Mouse (Mus musculus) MEL (cell line): Measurements from ENCODE around the gene Fas. TPM values are rescaled to one million over a fixed set of nuclear protein-coding genes. Genes with fewer than 3 reads are reported as not detected.

ENCODE experiments used
- DNase-seq: peaks from one replicate; pipeline ENCODE4 v3.0.0; 2011; ENCODE audit warnings: low read depth, low spot score
- H3K27ac ChIP-seq: 2 replicates; pipeline ENCODE4 v1.5.1; 2012; ENCODE audit warnings: low read depth, mild to moderate bottlenecking, control low read depth, low read length, moderate library complexity; ENCODE audit not compliant: control insufficient read depth
- H3K27me3 ChIP-seq, 2 experiments: fragments of 150-350 bp in 1 of 2; sonication (generic) in 1 of 2; 2 replicates each; pipeline ENCODE4 v1.6.1; 2012; ENCODE audit warnings: low read length in 2 of 2, mild to moderate bottlenecking in 2 of 2, improper control_type of control experiment in 1 of 2, moderate library complexity in 1 of 2; ENCODE audit not compliant: insufficient read depth in 2 of 2, control insufficient read depth in 1 of 2
- H3K36me3 ChIP-seq, 2 experiments: 2 replicates each; pipeline ENCODE4 v1.6.1; 2012 to 2014; ENCODE audit warnings: low read length in 2 of 2, improper control_type of control experiment in 1 of 2, inconsistent platforms in 1 of 2, mild to moderate bottlenecking in 1 of 2; ENCODE audit not compliant: insufficient read depth in 2 of 2, control insufficient read depth in 1 of 2
- H3K4me1 ChIP-seq, 2 experiments: fragments of 150-350 bp in 1 of 2; sonication (generic) in 1 of 2; 2 replicates each; pipeline ENCODE4 v1.6.1; 2012; ENCODE audit warnings: low read length in 2 of 2, improper control_type of control experiment in 1 of 2, mild to moderate bottlenecking in 1 of 2; ENCODE audit not compliant: insufficient read depth in 2 of 2, control insufficient read depth in 1 of 2
- H3K4me3 ChIP-seq, 2 experiments: fragments of 150-350 bp in 1 of 2; sonication (generic) in 1 of 2; 2 replicates each; pipeline ENCODE4 v1.5.1; 2012; ENCODE audit warnings: low read depth in 2 of 2, low read length in 2 of 2, mild to moderate bottlenecking in 2 of 2, moderate library complexity in 2 of 2, control low read depth in 1 of 2, improper control_type of control experiment in 1 of 2; ENCODE audit not compliant: control insufficient read depth in 1 of 2, insufficient read depth in 1 of 2
- H3K79me2 ChIP-seq: 2 replicates; pipeline ENCODE4 v1.6.1; 2012; ENCODE audit warnings: mild to moderate bottlenecking, low read length, moderate library complexity; ENCODE audit not compliant: control insufficient read depth, poor library complexity, insufficient read depth
- H3K9ac ChIP-seq: 2 replicates; pipeline ENCODE4 v1.6.1; 2012; ENCODE audit warnings: low read depth, mild to moderate bottlenecking, control low read depth, low read length, moderate library complexity; ENCODE audit not compliant: control insufficient read depth, poor library complexity, severe bottlenecking
- H3K9me3 ChIP-seq: fragments of 150-350 bp; sonication (generic); replicated peaks from 2 replicates; pipeline ENCODE4 v1.6.1; 2012; ENCODE audit warnings: mild to moderate bottlenecking, low read length, improper control_type of control experiment, moderate library complexity; ENCODE audit not compliant: insufficient read depth
- CHD1 ChIP-seq: IDR thresholded peaks from 2 replicates; pipeline ENCODE4 v1.6.1; 2012; ENCODE audit warnings: low read depth, mild to moderate bottlenecking, inconsistent platforms, low read length, improper control_type of control experiment
- MEF2A ChIP-seq: IDR thresholded peaks from 2 replicates; pipeline ENCODE4 v1.6.1; 2014; ENCODE audit warnings: low read depth, mild to moderate bottlenecking, inconsistent platforms, low read length, improper control_type of control experiment; ENCODE audit not compliant: poor library complexity, insufficient replicate concordance, severe bottlenecking; ENCODE audit errors: extremely low read depth
- MXI1 ChIP-seq: IDR thresholded peaks from 2 replicates; pipeline ENCODE4 v1.6.1; 2011; ENCODE audit warnings: mild to moderate bottlenecking, low read depth, low read length, improper control_type of control experiment
- MYC ChIP-seq: IDR thresholded peaks from 2 replicates; pipeline ENCODE4 v1.6.1; 2011; ENCODE audit warnings: low read depth, mild to moderate bottlenecking, low read length, improper control_type of control experiment, moderate library complexity
- POLR2AphosphoS2 ChIP-seq: IDR thresholded peaks from 2 replicates; pipeline ENCODE4 v1.6.1; 2011; ENCODE audit warnings: low read length, improper control_type of control experiment
- SIN3A ChIP-seq: IDR thresholded peaks from 2 replicates; pipeline ENCODE4 v1.6.1; 2012; ENCODE audit warnings: low read length, improper control_type of control experiment, inconsistent platforms
- TCF12 ChIP-seq: IDR thresholded peaks from 2 replicates; pipeline ENCODE4 v1.6.1; 2014; ENCODE audit warnings: low read depth, mild to moderate bottlenecking, inconsistent platforms, low read length, improper control_type of control experiment, moderate library complexity
- polyA plus RNA-seq, 2 experiments: library from polyadenylated mRNA; stranded (reverse) in 1 of 2; unstranded in 1 of 2; fragments of >175 nt in 1 of 2; fragments of >200 nt in 1 of 2; gene quantifications; 2 replicates each; pipeline versions ENCODE4 v1.2.1 to v1.2.4; 2012; ENCODE audit warnings: low replicate concordance in 2 of 2, low read depth in 1 of 2; ENCODE audit not compliant: insufficient read length in 2 of 2, insufficient read depth in 1 of 2, missing spikeins in 1 of 2
- total RNA-seq: library from RNA; depleted of rRNA; stranded (reverse); fragments of 300-350 nt; gene quantifications from 2 replicates; pipeline ENCODE4 v1.2.3, GENCODE M21; 2012; rRNA removed

Gene Fas
- total and polyA plus RNA-seq, 3 experiments, result not detected

GRCm38 (mm10) chr19:34370397-34370796 is 79.9 kb downstream of the Fas start:
- TF ChIP-seq SIN3A (no peak), MXI1 (no peak), POLR2AphosphoS2 (no peak), MYC (no peak), CHD1 (no peak), MEF2A (no peak), TCF12 (no peak)
- H3K4me1 ChIP-seq, result no peaks in the 10 kb centered on the region
- no peaks in the 10 kb centered on the region for H3K9me3 ChIP-seq
- no peaks in the 10 kb centered on the region for H3K36me3 ChIP-seq
- H3K79me2 ChIP-seq, result no peaks in the 10 kb centered on the region
- peaks cover 0 to 2% of the 10 kb centered on the region in 2 experiments; a peak in 1 of 4 replicates for H3K27me3 ChIP-seq
- H3K9ac ChIP-seq, result no peak overlapping the region
- no peak overlapping the region for H3K27ac ChIP-seq
- no peak overlapping the region for H3K4me3 ChIP-seq
- DNase-seq, result no peak

Other genes starting within 250 kb of the Fas start
- not detected in 2 replicates for gene Lipn, start 223.3 kb upstream of the Fas start, total RNA-seq
- not detected for gene Lipn, start 223.3 kb upstream of the Fas start, polyA plus RNA-seq
- gene Lipm, start 189.7 kb upstream of the Fas start, total RNA-seq, result not detected in 2 replicates
- not detected for gene Lipm, start 189.7 kb upstream of the Fas start, polyA plus RNA-seq
- not detected in 2 replicates for gene Ankrd22, start 124.6 kb upstream of the Fas start, total RNA-seq
- gene Ankrd22, start 124.6 kb upstream of the Fas start, polyA plus RNA-seq, result not detected
- not detected in 2 replicates for gene Stambpl1, start 98.4 kb upstream of the Fas start, total RNA-seq
- not detected for gene Stambpl1, start 98.4 kb upstream of the Fas start, polyA plus RNA-seq
- not detected in 2 replicates for gene Acta2, start 35.1 kb upstream of the Fas start, total RNA-seq
- not detected for gene Acta2, start 35.1 kb upstream of the Fas start, polyA plus RNA-seq
- gene Ch25h, start 184.5 kb downstream of the Fas start, total RNA-seq, result not detected in 2 replicates
- not detected for gene Ch25h, start 184.5 kb downstream of the Fas start, polyA plus RNA-seq
- gene Lipa, start 236.8 kb downstream of the Fas start, total RNA-seq, result 7.6 and 8.0 TPM in 2 replicates
- 10 to 100 TPM in 1 of 2 experiments, not detected in 1; 13.8 TPM for gene Lipa, start 236.8 kb downstream of the Fas start, polyA plus RNA-seq